Mouse (Mus musculus): ENCODE measurements around the gene Ntng2.

Ntng2 gene

DNA sequence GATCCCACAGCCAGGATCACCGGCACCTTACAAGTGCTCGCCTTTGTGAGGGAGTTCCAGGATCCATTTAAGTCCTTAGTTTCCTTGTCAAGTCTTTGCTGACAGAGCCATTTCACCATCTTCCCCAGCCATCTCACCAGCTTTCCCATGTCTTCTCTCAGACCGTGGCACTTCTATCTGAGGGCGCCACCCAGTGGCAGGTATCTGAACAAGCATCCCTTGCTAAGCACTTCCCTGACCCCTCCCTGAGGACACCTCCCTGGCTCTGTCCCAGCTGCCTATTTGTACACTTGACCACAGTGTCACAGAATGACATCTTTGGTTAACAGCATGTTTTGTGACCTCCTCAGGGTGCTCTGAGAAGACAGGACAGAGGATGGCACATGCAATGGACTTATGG, 15.2 kb downstream of the Ntng2 start:
- peak; percentile 62 for DNase-seq (ENCODE audit: low read depth, low spot score)

- no peak for DNase-seq (ENCODE audit: low read depth, low spot score)
These were observed 17.0 kb downstream of the Ntng2 start for GRCm38 (mm10) chr2:29235811-29236210.

- no peak for DNase-seq (ENCODE audit: low read depth, low spot score)
These were observed 17.8 kb downstream of the Ntng2 start for GRCm38 (mm10) chr2:29235026-29235425.

- DNase-seq (ENCODE audit: low read depth, low spot score): no peak
These were observed 18.8 kb downstream of the Ntng2 start for GRCm38 (mm10) chr2:29234002-29234401.

DNA sequence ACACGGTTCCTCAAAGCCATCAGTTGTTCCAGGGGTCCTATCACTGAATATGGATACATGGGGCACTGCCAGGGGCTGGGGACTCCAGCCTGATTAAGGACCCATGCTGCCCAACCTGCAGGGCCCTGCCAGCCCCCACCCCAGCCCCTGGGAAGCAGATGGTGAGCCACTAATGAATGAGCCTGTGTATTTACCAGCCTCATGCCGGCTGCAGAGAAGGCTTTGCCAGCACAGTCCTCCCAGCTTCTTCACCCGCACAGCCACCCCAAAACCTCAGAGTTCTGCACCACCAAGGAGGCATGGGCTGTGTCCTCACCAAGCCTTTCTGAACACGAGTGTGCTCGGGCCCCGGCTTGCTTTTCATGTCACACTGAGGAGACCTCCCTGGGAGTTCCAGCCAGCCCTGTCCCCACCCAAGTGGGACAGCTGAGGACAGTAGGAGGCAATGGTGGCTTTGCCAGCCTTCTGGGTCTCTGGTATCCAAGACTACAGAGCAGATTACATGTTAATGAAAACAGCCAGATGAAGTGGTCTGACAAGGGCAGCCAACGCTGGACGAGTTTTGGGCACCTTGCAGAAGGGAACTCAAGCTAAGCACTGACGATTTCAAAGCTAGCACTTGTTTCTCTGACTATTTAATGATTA, 22.5 kb downstream of the Ntng2 start:
- no peak for DNase-seq (ENCODE audit: low read depth, low spot score)

DNA sequence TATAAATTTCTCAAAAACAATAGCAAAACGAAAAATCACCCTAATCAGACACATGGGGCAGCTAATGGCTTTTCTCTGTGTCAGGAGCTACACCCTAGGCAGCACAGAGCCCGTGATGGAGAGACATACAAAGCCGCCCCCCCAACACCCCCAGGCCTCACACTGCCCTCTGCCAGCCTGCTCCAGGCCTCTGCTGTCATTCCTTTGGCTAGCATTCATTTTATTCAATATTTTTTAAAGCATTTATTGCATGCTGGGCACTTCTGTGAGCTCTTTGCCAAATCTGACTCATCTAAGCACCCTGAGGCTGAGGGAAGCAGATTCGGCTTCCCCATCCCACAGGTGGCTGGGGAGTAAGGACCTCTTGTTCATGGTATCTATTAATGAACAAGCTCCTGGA, 26.1 kb downstream of the Ntng2 start:
- no peak for DNase-seq (ENCODE audit: low read depth, low spot score)

- DNase-seq (ENCODE audit: low read depth, low spot score): no peak
These were observed 29.1 kb downstream of the Ntng2 start for GRCm38 (mm10) chr2:29223591-29224262.

- DNase-seq (ENCODE audit: low read depth, low spot score): no peak
These were observed 30.5 kb downstream of the Ntng2 start for GRCm38 (mm10) chr2:29222302-29222701.

- DNase-seq (ENCODE audit: low read depth, low spot score): no peak
These were observed 34.0 kb downstream of the Ntng2 start for GRCm38 (mm10) chr2:29218831-29219230.

DNA sequence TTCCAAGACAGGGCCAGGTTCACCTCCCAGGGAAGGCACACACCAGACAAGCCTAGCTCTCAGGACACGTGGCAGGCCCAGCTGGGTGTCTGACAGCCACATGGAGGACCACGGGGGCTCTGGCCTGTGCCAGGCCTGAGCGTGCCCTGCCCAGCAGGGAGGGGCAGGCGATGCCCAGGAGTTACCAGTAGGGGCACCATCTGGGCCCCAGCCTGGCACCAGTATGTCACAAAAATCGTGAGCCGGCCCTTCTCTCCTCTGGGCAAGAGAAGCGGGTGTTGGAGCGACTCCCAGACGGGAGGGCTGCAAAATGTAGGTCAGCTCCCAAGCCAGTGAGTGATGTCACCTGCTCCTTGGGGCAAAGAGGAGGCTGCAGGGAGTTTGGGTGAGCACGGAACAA, 34.9 kb downstream of the Ntng2 start:
- no peak for DNase-seq (ENCODE audit: low read depth, low spot score)

- no peak for DNase-seq (ENCODE audit: low read depth, low spot score)
These were observed 35.8 kb downstream of the Ntng2 start for GRCm38 (mm10) chr2:29217042-29217441.

GRCm38 (mm10) chr2:29216286-29217012, 36.4 kb downstream of the Ntng2 start:
- no peak for DNase-seq (ENCODE audit: low read depth, low spot score)

DNA sequence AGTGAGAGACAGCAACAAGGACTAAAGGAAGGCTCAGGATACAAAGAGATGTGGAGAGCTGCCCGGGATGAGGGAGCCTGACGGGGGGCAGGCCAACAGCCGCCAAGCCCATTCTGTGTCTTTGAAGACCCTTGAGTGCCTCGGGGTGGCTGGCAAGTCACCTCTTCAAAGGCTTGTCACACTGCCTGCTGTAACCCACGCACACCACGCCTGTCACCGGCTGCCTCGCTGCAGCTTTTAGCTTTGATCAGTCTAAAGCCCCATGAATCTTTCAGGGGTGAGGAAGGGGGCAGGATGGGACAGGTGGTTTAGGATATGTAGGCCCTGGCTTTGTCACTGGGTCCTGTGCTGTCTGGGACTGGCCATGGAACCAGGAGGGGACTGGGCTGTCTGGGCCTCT, 46.6 kb downstream of the Ntng2 start:
- no peak for DNase-seq (ENCODE audit: low read depth, low spot score)

GRCm38 (mm10) chr2:29201223-29201955, 51.4 kb downstream of the Ntng2 start:
- DNase-seq (ENCODE audit: low read depth, low spot score): no peak

GRCm38 (mm10) chr2:29199909-29200308, 52.9 kb downstream of the Ntng2 start:
- DNase-seq (ENCODE audit: low read depth, low spot score): peak; percentile 62

GRCm38 (mm10) chr2:29198446-29198845, 54.4 kb downstream of the Ntng2 start:
- no peak for DNase-seq (ENCODE audit: low read depth, low spot score)

DNA sequence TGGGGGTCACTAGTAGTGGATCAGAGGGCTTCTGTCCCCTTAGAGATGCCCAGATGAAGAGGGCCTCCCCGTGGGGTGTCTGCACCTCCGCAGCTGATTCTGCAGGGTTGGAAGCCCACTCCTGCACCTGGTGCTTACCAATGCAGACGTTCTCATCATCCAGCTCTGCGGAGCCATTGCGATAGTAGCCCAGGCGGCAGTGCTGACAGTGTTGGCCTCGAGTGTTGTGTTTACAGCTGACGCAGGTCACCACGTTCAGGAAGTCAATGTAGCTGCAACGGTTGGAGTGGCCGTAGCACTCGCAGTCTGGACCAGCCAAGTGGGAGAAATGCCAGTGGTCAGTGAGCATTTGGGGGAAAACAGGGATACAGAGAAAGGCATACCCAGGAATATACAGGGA, 56.0 kb downstream of the Ntng2 start:
- DNase-seq (ENCODE audit: low read depth, low spot score): no peak

GRCm38 (mm10) chr2:29194547-29195463, 58.0 kb downstream of the Ntng2 start:
- DNase-seq (ENCODE audit: low read depth, low spot score): peak; percentile 79

DNA sequence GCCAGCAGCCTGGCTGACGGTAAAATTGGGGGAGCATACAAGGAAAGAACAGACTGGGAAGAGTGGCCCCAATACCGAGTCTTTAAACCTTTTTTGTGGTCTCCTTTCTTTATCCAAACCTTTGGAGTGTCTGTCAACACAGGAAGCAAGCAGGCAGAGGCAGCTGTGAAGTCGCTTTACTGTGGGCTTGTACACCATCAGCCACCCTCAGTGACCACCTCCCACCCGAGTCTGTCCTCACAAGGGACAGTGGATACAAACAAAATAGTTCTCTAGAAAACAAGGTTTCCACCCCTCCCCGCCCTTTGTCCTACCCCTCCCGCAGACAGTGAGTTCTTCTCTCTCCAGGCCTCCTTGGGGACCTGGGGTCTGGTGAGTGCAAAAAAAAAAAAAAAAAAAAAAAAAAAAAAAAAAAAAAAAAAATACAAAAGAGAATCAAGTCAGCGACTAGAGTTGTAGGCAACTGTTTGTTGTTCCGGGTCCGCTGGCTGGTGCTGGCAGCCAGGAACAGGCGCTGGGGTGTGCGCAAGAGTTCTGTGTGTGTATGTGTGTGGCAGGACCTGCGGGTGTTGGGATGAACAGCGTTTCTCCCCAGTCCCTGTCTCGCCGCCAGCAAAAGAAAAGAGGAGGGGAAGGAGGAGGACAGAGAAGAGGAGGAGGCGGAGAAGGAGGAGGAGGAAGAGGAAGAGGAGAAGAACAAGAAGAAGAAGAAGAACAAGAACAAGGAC, 58.8 kb downstream of the Ntng2 start:
- DNase-seq (ENCODE audit: low read depth, low spot score): no peak

- DNase-seq (ENCODE audit: low read depth, low spot score): no peak
These were observed 60.1 kb downstream of the Ntng2 start for GRCm38 (mm10) chr2:29192629-29193278.
